ENCODE assay signal across 28 mouse cellular contexts in the genomic region with DNA sequence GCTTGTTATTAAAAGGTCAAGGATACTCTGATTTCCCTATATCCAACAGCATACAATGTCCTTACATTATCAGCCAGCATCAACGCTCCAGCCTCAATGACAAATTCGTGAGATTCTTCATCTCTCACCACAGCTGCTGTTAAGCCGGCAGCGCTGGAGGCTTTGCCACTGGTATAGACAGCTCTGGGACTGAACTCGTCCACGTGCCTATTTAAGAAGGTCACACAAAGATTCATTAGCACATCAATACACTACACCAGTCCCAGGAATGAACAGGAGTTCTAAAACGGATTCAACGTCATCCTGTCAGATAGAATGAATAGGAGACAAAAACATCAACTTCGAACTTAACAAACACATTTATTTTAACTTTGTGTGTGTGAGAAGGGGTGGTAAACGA. TPM values are rescaled to one million over a fixed set of nuclear protein-coding genes. Genes with fewer than 3 reads are reported as not detected.
DNase-seq lines count a peak whose midpoint lies in the region; ATAC-seq and TF ChIP-seq lines count a peak whose summit lies in the region.
"Had no signal": no experiment of that assay in that cellular context is flagged by ENCODE, and none has a peak within 500 bp of the region (broad histone marks: within the 10 kb centered on the region; RNA-seq: fewer than 3 reads in every experiment).

No protein-coding gene starts in this region.

- H3K4me3 ChIP-seq in forebrain, embryonic 11.5 days (ENCODE audit: low read depth, low read length), result no peak overlapping the region
- H3K4me3 ChIP-seq in forebrain, embryonic 13.5 days, result no peak overlapping the region
- H3K4me3 ChIP-seq in hindbrain, embryonic 11.5 days (ENCODE audit: low read depth, low read length), result no peak overlapping the region
- H3K4me3 ChIP-seq in hindbrain, postnatal 0 days (ENCODE audit: low read length), result no peak overlapping the region
- no peak overlapping the region for H3K4me3 ChIP-seq in neural tube, embryonic 11.5 days (ENCODE audit: low read depth, low read length)
- H3K4me3 ChIP-seq in midbrain, embryonic 14.5 days (replicated peaks; ENCODE audit: low read depth, low read length), result no peak overlapping the region
- H3K4me3 ChIP-seq: embryonic facial prominence, embryonic 15.5 days; heart, embryonic 12.5 days; liver, embryonic 12.5 days; stomach, embryonic 15.5 days had no signal

- no peaks in the 10 kb centered on the region for H3K27me3 ChIP-seq in forebrain, embryonic 11.5 days (ENCODE audit: control insufficient read depth, insufficient read depth, low read length)
- H3K27me3 ChIP-seq in forebrain, embryonic 13.5 days, result no peaks in the 10 kb centered on the region
- no peaks in the 10 kb centered on the region for H3K27me3 ChIP-seq in hindbrain, embryonic 11.5 days (ENCODE audit: control insufficient read depth, insufficient read depth, low read length)
- H3K27me3 ChIP-seq in hindbrain, postnatal 0 days (ENCODE audit: insufficient read depth, low read length), result no peaks in the 10 kb centered on the region
- no peaks in the 10 kb centered on the region for H3K27me3 ChIP-seq in neural tube, embryonic 11.5 days (ENCODE audit: control insufficient read depth, insufficient read depth, low read length)
- no peaks in the 10 kb centered on the region for H3K27me3 ChIP-seq in midbrain, embryonic 14.5 days (ENCODE audit: control insufficient read depth, insufficient read depth, low read length)
- H3K27me3 ChIP-seq: embryonic facial prominence, embryonic 15.5 days; heart, embryonic 12.5 days; liver, embryonic 12.5 days; stomach, embryonic 15.5 days had no signal

- no peak for DNase-seq in forebrain, embryonic 11.5 days (ENCODE audit: low spot score)
- peak; percentile 23 for DNase-seq in hindbrain, embryonic 11.5 days (ENCODE audit: low spot score)
- no peak for DNase-seq in hindbrain, postnatal 0 days (ENCODE audit: low spot score)
- no peak for DNase-seq in neural tube, embryonic 11.5 days (ENCODE audit: low spot score)
- DNase-seq in neural tube, embryonic 10.5 days (ENCODE audit: extremely low spot score, low spot score), result no peak
- DNase-seq in midbrain, embryonic 14.5 days, result peak; percentile 31
- DNase-seq in Muller cell, postnatal 12 days (ENCODE audit: inconsistent ontology term), result no peak
- DNase-seq: adrenal gland, adult 2 months; adrenal gland, postnatal 36 days; cerebellum, adult 2 months; cerebellum, postnatal 25 days; gastrocnemius, postnatal 14 days; kidney, adult 8-10 months; kidney, postnatal 4 days; left cerebral cortex, postnatal 4 days; liver, postnatal 0 days; lung, postnatal 36 days; right cerebral cortex, postnatal 25 days; thymus, postnatal 25 days had no signal

- H3K36me3 ChIP-seq in forebrain, embryonic 11.5 days (ENCODE audit: control insufficient read depth, insufficient read depth, low read length), result peaks cover 19% of the 10 kb centered on the region; the same call in 1 of the 2 replicates
- peaks cover 84% of the 10 kb centered on the region for H3K36me3 ChIP-seq in forebrain, embryonic 13.5 days (ENCODE audit: poor library complexity, severe bottlenecking)
- H3K36me3 ChIP-seq in hindbrain, embryonic 11.5 days (ENCODE audit: control insufficient read depth, insufficient read depth, low read length), result peaks cover 8% of the 10 kb centered on the region; the same call in 1 of the 2 replicates
- peaks cover 49% of the 10 kb centered on the region for H3K36me3 ChIP-seq in hindbrain, postnatal 0 days (ENCODE audit: insufficient read depth, low read length)
- H3K36me3 ChIP-seq in neural tube, embryonic 11.5 days (ENCODE audit: control insufficient read depth, insufficient read depth, low read length), result peaks cover 9% of the 10 kb centered on the region
- H3K36me3 ChIP-seq in midbrain, embryonic 14.5 days (ENCODE audit: control insufficient read depth, insufficient read depth, low read length), result peaks cover 50% of the 10 kb centered on the region

- 44% methylated on average over 10 of the region's 10 CpGs for WGBS in forebrain, embryonic 11.5 days
- WGBS in forebrain, embryonic 13.5 days, result 22% methylated on average over 10 of the region's 10 CpGs
- 48% methylated on average over 10 of the region's 10 CpGs for WGBS in hindbrain, embryonic 11.5 days
- 24% methylated on average over 10 of the region's 10 CpGs for WGBS in hindbrain, postnatal 0 days
- whole genome bisulfite sequencing in neural tube, embryonic 11.5 days, result 61% methylated on average over 10 of the region's 10 CpGs
- WGBS in midbrain, embryonic 14.5 days, result 9% methylated on average over 10 of the region's 10 CpGs

- H3K4me1 ChIP-seq in forebrain, embryonic 11.5 days (replicated peaks; ENCODE audit: control insufficient read depth, insufficient read depth, low read length), result no peaks in the 10 kb centered on the region
- peaks cover 6% of the 10 kb centered on the region; the same call in 1 of the 2 replicates for H3K4me1 ChIP-seq in forebrain, embryonic 13.5 days
- no peaks in the 10 kb centered on the region for H3K4me1 ChIP-seq in hindbrain, embryonic 11.5 days (replicated peaks; ENCODE audit: control insufficient read depth, insufficient read depth, low read length)
- H3K4me1 ChIP-seq in hindbrain, postnatal 0 days (ENCODE audit: insufficient read depth, low read length), result no peaks in the 10 kb centered on the region
- H3K4me1 ChIP-seq in neural tube, embryonic 11.5 days (ENCODE audit: control insufficient read depth, insufficient read depth, low read length), result no peaks in the 10 kb centered on the region
- H3K4me1 ChIP-seq in midbrain, embryonic 14.5 days (ENCODE audit: control insufficient read depth, insufficient read depth, low read length), result no peaks in the 10 kb centered on the region
- H3K4me1 ChIP-seq: embryonic facial prominence, embryonic 15.5 days; heart, embryonic 12.5 days; liver, embryonic 12.5 days; stomach, embryonic 15.5 days had no signal

- no peak overlapping the region for H3K27ac ChIP-seq in forebrain, embryonic 11.5 days (ENCODE audit: low read depth, low read length)
- no peak overlapping the region for H3K27ac ChIP-seq in forebrain, embryonic 13.5 days
- H3K27ac ChIP-seq in hindbrain, embryonic 11.5 days (ENCODE audit: low read depth, low read length), result no peak overlapping the region
- no peak overlapping the region for H3K27ac ChIP-seq in hindbrain, postnatal 0 days
- H3K27ac ChIP-seq in neural tube, embryonic 11.5 days (ENCODE audit: low read depth, low read length), result no peak overlapping the region
- H3K27ac ChIP-seq in midbrain, embryonic 14.5 days (replicated peaks; ENCODE audit: low read depth, low read length), result no peak overlapping the region
- H3K27ac ChIP-seq: embryonic facial prominence, embryonic 15.5 days; kidney, postnatal 0 days; liver, embryonic 12.5 days; stomach, embryonic 15.5 days had no signal

- no peak for TF ChIP-seq CTCF in hindbrain, postnatal 0 days (IDR thresholded peaks at IDR 0.05; ENCODE audit: low read depth)

- no peak overlapping the region for H3K9ac ChIP-seq in forebrain, embryonic 11.5 days (ENCODE audit: low read length)
- no peak overlapping the region for H3K9ac ChIP-seq in forebrain, embryonic 13.5 days
- H3K9ac ChIP-seq in hindbrain, embryonic 11.5 days (ENCODE audit: low read depth, low read length), result no peak overlapping the region
- H3K9ac ChIP-seq in hindbrain, postnatal 0 days (replicated peaks; ENCODE audit: low read length), result no peak overlapping the region
- no peak overlapping the region for H3K9ac ChIP-seq in neural tube, embryonic 11.5 days (ENCODE audit: low read length)
- no peak overlapping the region for H3K9ac ChIP-seq in midbrain, embryonic 14.5 days (replicated peaks; ENCODE audit: low read length)
- H3K9ac ChIP-seq: embryonic facial prominence, embryonic 15.5 days; heart, embryonic 12.5 days; liver, embryonic 12.5 days; liver, postnatal 0 days; stomach, embryonic 15.5 days had no signal

- H3K9me3 ChIP-seq in forebrain, embryonic 11.5 days (ENCODE audit: control insufficient read depth, low read length), result no peaks in the 10 kb centered on the region
- H3K9me3 ChIP-seq in forebrain, embryonic 13.5 days (replicated peaks), result no peaks in the 10 kb centered on the region
- H3K9me3 ChIP-seq in hindbrain, embryonic 11.5 days (ENCODE audit: control insufficient read depth, low read length), result no peaks in the 10 kb centered on the region
- H3K9me3 ChIP-seq in hindbrain, postnatal 0 days (ENCODE audit: low read length), result no peaks in the 10 kb centered on the region
- H3K9me3 ChIP-seq in neural tube, embryonic 11.5 days (ENCODE audit: control insufficient read depth, low read length), result no peaks in the 10 kb centered on the region
- H3K9me3 ChIP-seq in midbrain, embryonic 14.5 days (ENCODE audit: control insufficient read depth, low read length), result no peaks in the 10 kb centered on the region
- H3K9me3 ChIP-seq: embryonic facial prominence, embryonic 15.5 days; heart, embryonic 12.5 days; liver, embryonic 12.5 days; stomach, embryonic 15.5 days had no signal

- no peak overlapping the region for H3K4me2 ChIP-seq in forebrain, embryonic 11.5 days (ENCODE audit: low read depth, low read length, severe bottlenecking)
- no peak overlapping the region for H3K4me2 ChIP-seq in forebrain, embryonic 13.5 days
- H3K4me2 ChIP-seq in hindbrain, embryonic 11.5 days (replicated peaks; ENCODE audit: low read depth, low read length), result no peak overlapping the region
- no peak overlapping the region for H3K4me2 ChIP-seq in hindbrain, postnatal 0 days (ENCODE audit: low read depth, low read length)
- no peak overlapping the region for H3K4me2 ChIP-seq in neural tube, embryonic 11.5 days (ENCODE audit: low read depth)
- H3K4me2 ChIP-seq in midbrain, embryonic 14.5 days (ENCODE audit: low read length), result no peak overlapping the region
- H3K4me2 ChIP-seq: embryonic facial prominence, embryonic 15.5 days; heart, embryonic 12.5 days; liver, embryonic 12.5 days; stomach, embryonic 15.5 days had no signal

- ATAC-seq in forebrain, embryonic 11.5 days (replicated peaks; ENCODE audit: low FRiP score), result peak; percentile 85
- ATAC-seq in forebrain, embryonic 13.5 days, result no peak; the same call in 1 of the 2 replicates
- ATAC-seq in hindbrain, embryonic 11.5 days (ENCODE audit: low FRiP score), result peak; percentile 79
- ATAC-seq in hindbrain, postnatal 0 days, result no peak
- 0 out of 2 replicates have a peak, but pooled peaks have one; percentile 38 for ATAC-seq in neural tube, embryonic 11.5 days (ENCODE audit: insufficient read depth, low FRiP score, low TSS enrichment)
- ATAC-seq in midbrain, embryonic 14.5 days (ENCODE audit: low FRiP score, low TSS enrichment), result no peak
- ATAC-seq: activated CD4-positive, CD25-positive, alpha-beta regulatory T cell, adult 4 months; intestine, embryonic 16.5 days; liver, embryonic 12.5 days; liver, postnatal 0 days had no signal

RNA-seq across cellular contexts. Expression of a gene that starts 15.2 kb away (rescaled TPM):
- polyA plus RNA-seq in forebrain, embryonic 11.5 days (2014; fragmentation: Nextera tagmentation; extraction: Ambion mirVana), result 343 and 344 TPM in 2 replicates
- 172 and 197 TPM in 2 replicates for polyA plus RNA-seq in forebrain, embryonic 13.5 days (2015; fragmentation: Nextera tagmentation; extraction: Ambion mirVana)
- 257 and 285 TPM in 2 replicates for polyA plus RNA-seq in hindbrain, embryonic 11.5 days (2014; fragmentation: Nextera tagmentation; extraction: Ambion mirVana)
- 59.0 and 77.3 TPM in 2 replicates for total RNA-seq in hindbrain, postnatal 0 days (2014; rRNA removed)
- 58.6 and 59.1 TPM in 2 replicates for polyA plus RNA-seq in hindbrain, postnatal 0 days (2015; fragmentation: Nextera tagmentation; extraction: Ambion mirVana)
- 292 and 301 TPM in 2 replicates for polyA plus RNA-seq in neural tube, embryonic 11.5 days (2014; fragmentation: Nextera tagmentation; extraction: Ambion mirVana)
- polyA plus RNA-seq in midbrain, embryonic 14.5 days (2014; fragmentation: Nextera tagmentation; extraction: Ambion mirVana), result 41.3 and 77.8 TPM in 2 replicates

RNA-seq across cellular contexts. Expression of a gene that starts 16.1 kb away (rescaled TPM):
- polyA plus RNA-seq in forebrain, embryonic 11.5 days (2014; fragmentation: Nextera tagmentation; extraction: Ambion mirVana), result 0.16 and 0.21 TPM in 2 replicates
- polyA plus RNA-seq in forebrain, embryonic 13.5 days (2015; fragmentation: Nextera tagmentation; extraction: Ambion mirVana), result 0.10 and 0.42 TPM in 2 replicates
- polyA plus RNA-seq in hindbrain, embryonic 11.5 days (2014; fragmentation: Nextera tagmentation; extraction: Ambion mirVana), result 0.14 and 0.20 TPM in 2 replicates
- 0.26 and 1.0 TPM in 2 replicates for total RNA-seq in hindbrain, postnatal 0 days (2014; rRNA removed)
- 0.78 and 0.85 TPM in 2 replicates for polyA plus RNA-seq in hindbrain, postnatal 0 days (2015; fragmentation: Nextera tagmentation; extraction: Ambion mirVana)
- polyA plus RNA-seq in neural tube, embryonic 11.5 days (2014; fragmentation: Nextera tagmentation; extraction: Ambion mirVana), result 0.24 and 0.40 TPM in 2 replicates
- 0.12 TPM in 2 replicates for polyA plus RNA-seq in midbrain, embryonic 14.5 days (2014; fragmentation: Nextera tagmentation; extraction: Ambion mirVana)
- total RNA-seq: gastrocnemius, postnatal 14 days; monocyte, adult 5-6 weeks had no signal
- polyA plus RNA-seq: liver, embryonic 12.5 days had no signal

Comparison
In these comparisons a context has a peak if more than half of its experiments do, and no peak if none do; other contexts are left out.
1. ATAC-seq: peak in forebrain, embryonic 11.5 days (single experiment), hindbrain, embryonic 11.5 days (single experiment) and neural tube, embryonic 11.5 days (single experiment); none in forebrain, embryonic 13.5 days (single experiment), hindbrain, postnatal 0 days (single experiment) and midbrain, embryonic 14.5 days (single experiment).
2. DNase-seq: peak in hindbrain, embryonic 11.5 days (single experiment) and midbrain, embryonic 14.5 days (single experiment); none in forebrain, embryonic 11.5 days (single experiment), hindbrain, postnatal 0 days (single experiment), neural tube, embryonic 11.5 days (single experiment), neural tube, embryonic 10.5 days (single experiment) and Muller cell, postnatal 12 days (single experiment).